Mouse (Mus musculus) adrenal gland, postnatal 4 days (tissue): ENCODE results near the gene Cdkal1. TPM values are rescaled to one million over a fixed set of nuclear protein-coding genes. Genes with fewer than 3 reads are reported as not detected.

Source experiments
- DNase-seq, 2 experiments: peaks; one replicate each; pipeline ENCODE4 v3.0.0; 2021 to 2022; ENCODE audit warnings: low spot score in 2 of 2, mixed read lengths in 2 of 2
- total RNA-seq, 2 experiments: library from RNA; stranded (reverse); gene quantifications; 2 replicates each; pipeline ENCODE4 v1.2.3; 2021

The Cdkal1 gene
- total RNA-seq, 2 experiments from 2014 or later, result 31.9 to 34.3 TPM

DNA sequence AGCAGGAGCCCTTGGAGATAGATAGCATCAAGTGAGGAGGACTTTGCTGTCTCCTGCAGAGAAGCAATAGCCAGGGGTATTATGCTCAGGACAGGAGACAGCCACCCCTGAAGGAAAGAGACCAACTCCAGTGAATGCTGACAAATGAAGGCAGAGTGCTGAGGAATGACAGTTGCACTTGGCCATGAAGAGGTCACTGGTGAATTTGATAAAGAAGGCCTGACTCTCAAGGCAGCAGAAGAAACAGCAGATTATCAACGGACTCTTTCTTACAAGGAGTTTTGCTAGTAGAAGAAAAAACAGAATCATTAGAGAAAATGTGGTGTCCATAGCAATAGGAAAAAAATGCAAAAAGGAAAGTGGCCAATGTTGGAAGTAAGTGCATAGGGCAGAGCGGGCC lies 37.2 kb downstream of the Cdkal1 start:
- DNase-seq, result no peak

DNA sequence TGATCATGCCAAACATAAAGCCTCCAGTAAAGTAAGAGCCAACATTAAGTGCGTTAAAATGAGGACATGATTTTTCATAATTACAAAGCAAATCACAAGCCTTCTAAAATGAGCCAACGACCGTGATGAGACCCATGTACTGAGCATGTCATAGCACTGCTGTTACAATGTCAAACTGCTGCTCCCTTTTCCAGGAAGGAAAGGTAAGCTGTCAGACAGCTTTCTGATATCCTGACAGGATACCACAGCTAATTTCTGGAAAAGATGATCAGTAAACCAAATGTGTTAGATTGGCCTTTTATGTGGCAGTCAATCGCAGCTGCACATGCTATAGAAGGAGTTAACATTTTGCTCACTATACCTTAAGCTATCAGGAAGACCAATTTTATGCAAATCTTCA lies 44.7 kb downstream of the Cdkal1 start:
- no peak for DNase-seq

DNA sequence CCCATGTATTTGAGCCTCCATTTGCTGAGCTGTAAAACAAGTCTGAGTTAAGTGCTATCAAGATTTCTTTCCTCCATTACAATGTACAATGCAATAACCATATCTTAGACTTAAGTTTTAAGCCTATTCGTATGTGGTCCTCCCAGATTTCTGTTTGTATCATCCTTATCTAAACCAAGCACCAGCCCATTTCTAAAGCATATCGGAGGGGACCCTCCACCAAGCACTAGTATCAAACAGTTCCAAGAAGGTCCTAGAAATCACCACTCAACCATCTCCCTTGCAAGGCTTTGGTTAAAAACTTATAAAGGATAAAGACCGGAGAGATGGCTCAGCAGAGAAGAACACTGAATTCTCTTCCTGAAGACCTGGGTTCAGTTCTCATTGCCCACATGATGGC lies 47.1 kb downstream of the Cdkal1 start:
- DNase-seq, result no peak

DNA sequence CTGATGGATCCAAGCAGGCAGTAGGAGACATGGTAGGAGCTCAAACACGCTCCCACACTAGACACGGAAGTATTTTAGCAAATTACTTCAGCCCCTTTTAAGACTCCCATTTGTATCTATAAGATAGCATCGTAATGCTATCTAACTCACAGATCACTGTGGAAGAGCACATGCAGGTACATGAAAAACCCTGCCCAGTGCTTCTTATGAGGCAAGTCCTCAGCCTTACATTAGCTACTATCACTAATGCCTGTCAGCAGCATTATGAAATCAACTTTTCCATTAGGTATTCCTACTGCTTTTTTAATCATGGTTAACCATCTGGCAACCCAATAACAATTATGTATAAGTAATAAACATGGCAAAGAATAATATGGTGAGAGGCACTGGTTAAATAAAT lies 47.5 kb downstream of the Cdkal1 start:
- no peak for DNase-seq

DNA sequence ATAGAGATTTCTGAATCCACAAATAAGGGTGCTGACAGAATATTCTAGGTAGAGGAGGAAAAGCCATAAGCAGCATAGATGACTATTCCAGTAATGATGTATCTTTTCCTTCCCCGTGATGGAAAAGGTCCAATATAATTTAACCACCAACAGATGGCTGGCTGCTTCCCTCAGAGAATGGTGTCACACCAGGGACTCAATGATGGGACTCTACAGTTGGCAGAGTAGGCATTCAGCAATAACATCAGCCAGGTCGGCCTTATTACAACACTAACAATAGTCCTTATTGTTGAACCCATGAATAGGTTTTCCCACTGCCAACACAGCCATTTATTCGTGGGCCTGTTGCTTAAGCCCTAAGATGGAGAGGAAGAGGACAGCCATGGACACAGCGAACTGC lies 48.6 kb downstream of the Cdkal1 start:
- no peak for DNase-seq

DNA sequence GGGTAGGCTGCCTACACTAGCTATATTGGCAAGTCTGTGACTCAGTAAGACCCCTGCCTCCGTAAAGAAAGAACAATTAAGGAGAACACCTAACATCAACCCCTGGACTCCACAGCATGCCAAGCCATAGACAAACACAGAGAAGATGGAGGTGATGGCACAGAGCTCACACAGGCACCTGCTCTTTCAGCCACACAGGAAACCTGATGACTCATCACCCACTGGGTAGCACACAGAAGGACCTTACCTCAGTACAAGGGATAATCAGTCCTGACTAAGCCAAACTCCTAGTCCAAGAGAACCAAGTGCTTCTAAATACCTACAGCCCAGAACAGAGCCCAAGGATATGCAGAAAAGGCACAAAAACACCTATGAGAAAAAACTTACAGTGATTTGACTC lies 50.2 kb downstream of the Cdkal1 start:
- no peak for DNase-seq

DNA sequence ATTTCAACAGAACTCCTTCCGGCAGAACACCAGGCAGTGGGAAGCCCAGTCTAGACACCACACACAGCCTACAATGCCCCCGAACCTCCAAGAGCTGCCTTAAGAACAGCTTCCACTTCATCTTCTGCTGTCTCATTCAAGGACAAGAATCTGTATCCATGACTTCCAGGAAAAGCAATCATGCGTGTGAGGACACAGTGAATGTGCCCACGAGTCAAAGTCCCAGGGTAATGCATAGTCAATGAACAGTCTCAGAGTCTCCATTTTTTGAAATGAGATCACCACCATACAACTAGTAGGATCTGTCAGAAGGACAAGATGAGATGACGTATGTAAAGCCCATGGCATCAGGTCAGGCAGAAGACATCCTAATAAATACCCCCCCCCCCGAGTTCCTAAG lies 51.4 kb downstream of the Cdkal1 start:
- DNase-seq, result no peak

DNA sequence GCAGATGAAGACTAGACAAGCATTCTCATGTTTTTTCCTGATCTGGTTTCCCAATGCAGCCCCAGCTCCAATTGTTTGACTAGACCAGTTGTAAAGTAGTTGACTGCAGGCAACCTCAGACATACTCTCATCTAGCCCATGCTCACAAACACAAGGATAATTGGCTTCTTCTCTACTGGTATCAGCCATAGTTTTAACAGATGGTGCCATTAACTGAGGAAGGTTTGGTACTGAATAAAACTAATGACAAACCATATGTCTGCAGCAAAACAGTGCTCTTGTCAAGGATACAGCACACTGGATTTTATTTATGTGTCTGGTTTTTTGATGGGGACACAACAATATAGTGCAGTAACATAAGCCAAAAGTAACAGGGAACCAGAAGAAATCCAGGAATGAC lies 52.8 kb downstream of the Cdkal1 start:
- DNase-seq, result no peak

DNA sequence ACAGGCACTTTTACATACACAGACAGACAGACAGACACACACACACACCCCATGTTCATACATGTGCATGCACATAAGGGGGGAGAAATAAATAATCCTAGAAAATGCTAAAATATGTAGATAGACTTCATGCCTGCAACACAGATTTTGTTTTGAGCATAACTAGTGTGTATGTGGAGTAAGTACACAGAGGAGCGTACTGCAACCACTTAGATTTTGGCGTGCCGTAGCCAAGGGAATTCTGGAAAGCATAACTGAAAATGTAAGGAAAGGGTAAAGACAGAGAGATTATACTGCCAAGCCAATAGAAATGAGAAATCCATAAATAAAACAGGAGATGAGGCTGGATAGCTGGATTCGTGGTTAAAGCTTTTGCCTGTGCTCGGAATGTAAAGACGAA lies 55.4 kb downstream of the Cdkal1 start:
- no peak for DNase-seq

DNA sequence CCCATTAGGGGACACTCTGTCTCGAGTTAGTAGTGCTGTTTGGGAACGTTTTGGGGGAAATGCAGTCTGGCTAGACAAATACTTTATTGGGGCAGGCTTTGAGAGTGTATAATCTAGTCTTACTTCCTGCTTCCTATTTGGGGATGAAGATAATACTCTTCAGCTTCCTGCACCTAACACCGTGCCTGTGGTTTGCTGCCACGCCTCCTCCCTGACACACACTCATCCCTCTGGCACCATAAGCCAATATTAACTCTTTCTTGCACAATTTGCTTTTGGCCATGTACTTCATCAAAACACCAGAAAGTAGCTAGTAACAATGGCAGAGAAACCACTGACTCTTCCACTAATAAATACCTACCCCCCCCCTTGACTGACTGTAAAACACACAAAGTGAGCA lies 63.4 kb downstream of the Cdkal1 start:
- no peak for DNase-seq

DNA sequence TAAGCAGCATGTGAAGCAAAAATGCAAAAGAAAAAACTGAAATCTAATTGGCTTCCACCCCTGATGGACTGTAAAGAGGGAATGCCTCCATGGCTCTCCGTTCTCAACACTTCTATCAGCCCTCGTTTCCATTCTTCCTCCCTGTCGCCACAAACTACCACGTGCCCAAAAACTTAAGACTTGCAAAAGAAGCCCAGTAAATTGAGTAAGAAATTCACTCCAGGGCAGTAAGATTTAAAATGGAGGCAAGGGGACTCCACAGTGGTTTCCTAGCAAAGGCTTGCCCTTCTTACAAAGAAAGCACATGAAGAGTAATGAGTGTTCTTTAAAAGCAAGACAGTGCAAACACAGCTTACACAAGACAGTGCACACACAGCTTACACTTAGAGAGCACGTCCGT lies 64.0 kb downstream of the Cdkal1 start:
- DNase-seq, result no peak

DNA sequence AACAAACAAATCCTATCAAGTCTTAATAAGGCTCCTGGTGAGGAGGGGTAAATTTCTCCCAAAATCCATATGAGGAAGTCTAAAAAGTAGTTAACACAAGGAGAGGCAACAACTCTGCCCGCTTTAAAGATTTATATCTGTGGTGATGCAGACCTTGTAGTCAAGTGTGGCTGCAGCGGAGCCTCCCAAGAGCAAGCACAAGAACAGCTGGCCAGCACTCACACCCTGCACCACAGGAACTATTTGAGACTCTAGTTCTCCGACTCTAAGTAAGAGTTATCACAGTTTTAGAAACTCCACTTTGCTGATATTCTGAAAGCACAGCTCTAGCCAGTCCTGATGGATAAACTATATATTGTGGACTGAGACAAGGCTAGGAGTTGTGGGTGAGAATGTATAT lies 68.5 kb downstream of the Cdkal1 start:
- no peak for DNase-seq

DNA sequence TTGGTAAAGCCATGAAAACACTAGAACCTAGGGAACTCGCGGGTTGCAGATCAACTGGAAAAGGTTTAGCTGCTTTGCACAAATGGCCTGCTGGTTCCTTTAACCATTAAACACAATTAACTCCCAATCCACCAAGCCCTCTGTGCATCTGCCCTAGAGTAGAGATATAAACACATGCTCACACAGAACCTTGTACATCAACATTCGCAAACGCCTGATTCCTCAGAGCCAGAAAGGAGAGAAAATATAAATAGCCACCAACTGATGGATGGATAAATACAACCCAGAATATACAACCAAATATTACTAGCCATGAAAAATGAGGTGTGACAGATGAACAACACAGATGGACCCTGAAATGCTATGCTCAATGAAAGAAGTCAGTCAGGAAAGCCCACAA lies 70.6 kb downstream of the Cdkal1 start:
- DNase-seq, result no peak

DNA sequence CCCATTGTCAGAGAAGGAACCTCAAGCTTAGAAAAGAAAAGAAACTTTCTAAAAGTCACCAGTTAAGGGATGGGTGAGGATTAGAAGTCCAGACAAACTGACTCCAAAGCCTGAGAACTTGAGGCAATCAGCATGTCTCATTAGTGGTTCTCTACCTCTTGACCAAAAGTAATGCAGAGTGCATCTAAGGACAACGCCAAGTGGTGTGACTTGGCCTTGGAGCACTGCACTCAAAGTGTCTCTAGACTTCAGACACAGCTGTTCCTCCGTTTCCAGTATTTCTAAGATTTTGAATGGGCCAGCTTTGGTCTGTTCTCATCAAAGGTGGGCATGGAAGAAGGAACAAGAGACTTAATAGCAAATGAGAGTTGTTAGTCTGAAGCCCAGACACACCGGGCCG lies 74.1 kb downstream of the Cdkal1 start:
- no peak for DNase-seq

DNA sequence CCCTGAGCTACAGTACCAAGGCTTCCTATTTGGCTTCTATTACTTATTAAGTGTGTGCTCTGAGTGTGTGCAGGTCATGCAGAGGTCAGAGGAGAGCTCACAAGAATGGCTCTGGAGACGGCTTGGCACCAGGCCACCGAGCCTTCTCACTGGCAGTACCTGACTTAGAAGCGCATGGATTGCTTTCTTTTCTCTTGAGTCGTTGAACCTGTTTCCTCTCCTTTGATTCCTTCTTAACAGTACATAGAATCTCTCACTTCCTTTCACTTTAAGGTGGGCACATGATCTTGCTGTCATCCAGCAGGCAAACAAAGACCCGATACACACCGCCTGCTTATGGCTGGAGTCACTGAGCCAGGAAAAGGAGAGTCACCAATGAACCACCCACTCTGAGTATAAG lies 74.8 kb downstream of the Cdkal1 start:
- no peak for DNase-seq

DNA sequence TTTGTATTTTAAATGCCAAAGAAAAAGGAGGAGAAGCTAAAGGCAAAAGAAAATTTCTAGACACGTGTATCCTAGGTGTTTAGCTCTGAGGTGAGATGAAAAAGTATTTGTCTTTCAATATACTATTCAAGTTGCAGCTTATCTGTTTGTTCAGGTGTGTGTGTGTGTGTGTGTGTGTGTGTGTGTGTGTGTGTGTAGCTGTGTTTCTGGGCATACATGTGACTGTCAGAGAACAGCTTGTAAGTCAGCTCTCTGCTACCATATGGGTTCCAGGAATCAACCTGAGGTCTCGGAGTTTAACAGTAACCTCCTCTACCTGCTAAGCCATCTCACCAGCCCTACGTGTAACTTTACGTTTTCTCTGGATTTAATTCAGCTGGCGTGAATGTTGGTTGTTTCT lies 76.0 kb downstream of the Cdkal1 start:
- no peak for DNase-seq

DNA sequence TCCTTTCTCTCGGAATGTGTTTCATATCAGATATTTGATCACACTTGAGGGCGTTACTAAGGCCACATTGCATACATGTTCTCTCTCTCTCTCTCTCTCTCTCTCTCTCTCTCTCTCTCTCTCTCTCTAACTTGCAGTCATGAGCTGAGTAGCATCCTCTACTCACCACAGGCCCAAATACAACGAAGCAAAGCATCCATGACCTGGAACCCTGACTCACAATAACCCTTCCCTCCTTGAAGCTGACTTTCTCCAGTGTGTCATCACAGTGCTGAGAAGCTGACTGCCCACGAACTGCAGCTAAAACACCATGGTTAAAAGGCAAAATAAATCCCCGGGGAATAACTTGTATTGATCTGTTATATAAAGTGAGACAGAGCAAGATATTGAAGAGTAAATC lies 76.4 kb downstream of the Cdkal1 start:
- DNase-seq, result no peak

DNA sequence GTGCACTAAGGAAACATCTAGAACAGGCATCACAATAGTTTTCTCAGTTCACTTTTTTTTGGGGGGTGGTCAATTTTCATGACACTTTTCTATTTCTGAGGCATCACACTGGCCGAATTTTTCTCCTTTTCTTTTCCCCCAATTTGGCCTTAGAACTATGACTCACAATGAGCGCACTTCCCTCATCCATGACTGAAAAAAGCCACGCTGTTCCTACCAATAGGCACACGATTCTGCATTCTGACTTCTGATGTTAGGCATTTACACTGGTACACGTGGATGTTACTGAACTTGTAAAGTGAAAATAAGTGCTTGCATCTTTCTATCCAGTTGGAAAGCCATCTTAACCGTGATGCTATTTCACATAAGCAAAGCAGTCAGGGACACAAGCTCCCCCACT lies 77.3 kb downstream of the Cdkal1 start:
- no peak for DNase-seq

DNA sequence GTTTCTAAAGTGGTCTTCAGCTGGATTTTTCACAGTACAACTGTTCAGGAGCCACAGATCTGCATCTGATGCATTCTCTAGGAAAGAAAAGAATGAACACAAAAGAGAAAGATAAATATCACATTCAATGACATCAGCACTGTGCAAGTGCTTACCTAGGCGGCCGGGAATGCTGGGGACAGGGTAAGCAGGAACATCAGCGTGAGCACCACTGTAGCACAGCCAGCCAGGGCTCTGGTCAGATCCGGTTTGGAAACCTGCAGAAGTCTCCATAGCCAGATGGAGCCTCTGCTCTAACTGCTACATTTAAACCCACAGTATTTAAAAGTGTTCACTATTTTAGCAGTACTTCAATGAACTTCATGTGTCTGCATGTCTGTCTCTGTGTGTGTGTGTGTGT lies 78.2 kb downstream of the Cdkal1 start:
- DNase-seq, result no peak

DNA sequence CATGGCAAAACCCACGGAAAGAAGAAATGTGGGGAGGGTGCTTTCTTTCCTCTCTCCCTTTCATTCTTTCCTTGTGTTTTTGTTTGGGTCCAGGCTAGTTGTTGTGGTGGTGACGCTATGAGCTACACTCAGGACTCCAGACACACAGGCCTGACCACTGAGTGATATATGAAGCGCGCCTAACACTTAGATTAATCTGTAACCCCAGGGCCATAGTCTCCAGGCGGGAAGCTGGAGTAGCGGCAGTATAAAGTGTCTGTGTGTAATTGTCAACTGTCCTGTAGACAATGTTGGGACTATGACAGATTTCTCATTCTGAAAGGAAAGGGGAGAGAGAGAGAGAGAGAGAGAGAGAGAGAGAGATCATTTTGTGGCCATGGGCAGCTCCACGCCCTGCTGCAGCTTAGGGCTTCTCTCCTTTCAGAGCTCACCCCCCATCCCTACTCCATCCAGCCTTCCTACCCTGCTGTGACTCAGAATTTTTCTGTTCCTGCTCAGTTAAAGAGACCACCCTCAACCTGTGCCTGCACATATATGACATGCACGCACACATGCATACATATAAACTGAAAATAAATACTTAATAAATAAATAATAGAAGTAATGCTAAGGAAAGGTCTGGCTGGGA lies 79.8 kb downstream of the Cdkal1 start:
- DNase-seq, result no peak

DNA sequence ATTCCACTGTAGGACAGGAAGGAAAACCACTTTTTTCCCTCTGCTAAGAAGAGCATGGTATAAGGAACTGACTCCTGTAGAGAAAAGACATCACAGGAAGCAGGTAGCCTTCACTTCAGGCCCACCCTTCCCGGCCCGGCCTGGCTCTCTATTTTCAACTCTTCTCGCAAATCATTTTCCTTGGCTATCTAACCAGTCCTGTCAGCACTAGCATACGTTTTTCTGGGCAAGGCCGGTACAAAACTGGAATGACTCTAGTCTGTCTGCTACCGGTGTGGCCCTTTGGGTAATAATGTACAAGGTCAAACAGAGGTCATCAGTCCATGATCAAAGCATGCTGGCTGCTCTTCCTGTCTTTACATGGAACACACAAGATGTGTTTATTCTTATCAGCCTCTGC lies 81.9 kb downstream of the Cdkal1 start:
- DNase-seq, result no peak

DNA sequence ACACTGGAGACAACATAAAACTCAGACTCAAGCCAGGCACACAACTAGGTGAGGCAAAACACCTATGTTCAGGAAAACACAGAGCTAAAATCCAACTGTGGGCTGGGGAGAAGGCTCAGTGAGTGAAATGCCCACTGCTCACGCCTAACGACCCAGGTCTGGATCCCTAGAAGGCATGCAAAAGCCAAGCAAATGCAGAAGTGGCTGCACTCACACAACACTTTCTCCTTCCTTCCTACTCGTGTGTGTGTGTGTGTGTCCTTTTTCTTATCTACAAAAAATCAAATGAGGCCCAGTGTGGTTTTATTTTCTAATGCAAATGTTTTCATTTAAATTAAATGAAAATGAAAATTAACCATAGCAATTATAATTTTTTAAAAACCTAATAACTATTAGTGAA lies 82.5 kb downstream of the Cdkal1 start:
- DNase-seq, result no peak

DNA sequence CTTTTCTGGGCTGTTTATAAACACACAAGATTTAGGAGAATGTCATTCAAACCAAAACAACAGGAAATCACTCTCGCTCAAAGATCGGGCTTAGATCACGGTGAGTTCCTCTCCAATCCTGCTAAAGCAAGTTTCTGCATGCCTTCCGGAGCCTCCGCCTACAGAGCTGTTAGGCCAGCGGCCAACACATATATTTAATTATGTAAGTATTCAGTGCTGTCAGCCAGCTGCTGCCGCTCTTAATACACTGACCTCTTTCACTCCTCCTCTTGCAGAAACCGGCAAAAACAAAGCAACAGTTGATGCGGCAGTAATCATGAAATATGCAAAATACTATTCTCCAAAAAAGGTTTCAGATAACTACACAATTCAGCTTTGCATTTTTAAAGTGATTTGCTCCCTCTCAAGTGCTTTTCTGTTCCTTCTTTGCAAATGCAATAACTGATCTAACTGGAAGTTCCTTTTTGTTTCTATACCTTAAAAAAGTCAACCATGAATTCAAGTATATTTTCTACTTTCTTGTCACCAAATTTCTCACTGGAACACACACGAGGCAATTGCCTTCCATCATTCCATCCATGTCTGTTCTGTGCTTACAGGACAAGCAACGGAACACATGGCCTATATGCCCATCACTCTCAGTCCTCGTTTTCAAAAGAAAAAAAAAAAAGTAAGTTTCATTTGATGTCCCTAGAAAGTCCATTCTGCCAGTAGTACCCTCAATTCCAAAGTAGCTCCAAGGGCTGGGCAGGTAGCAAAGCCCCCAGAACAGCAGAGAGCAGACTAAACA lies 85.6 kb downstream of the Cdkal1 start:
- DNase-seq, result no peak
